Mouse (Mus musculus) CD4-positive naive resting alpha-beta T cell, adult 76 days (primary cell): ENCODE data around the gene Prkaa2. TPM values are rescaled to one million over a fixed set of nuclear protein-coding genes. Genes with fewer than 3 reads are reported as not detected.

Experiments
- total RNA-seq: library from RNA; stranded (reverse); gene quantifications from one replicate; pipeline ENCODE4 v1.2.4, GENCODE M21; 2023

Prkaa2 gene
- not detected for total RNA-seq

DNA sequence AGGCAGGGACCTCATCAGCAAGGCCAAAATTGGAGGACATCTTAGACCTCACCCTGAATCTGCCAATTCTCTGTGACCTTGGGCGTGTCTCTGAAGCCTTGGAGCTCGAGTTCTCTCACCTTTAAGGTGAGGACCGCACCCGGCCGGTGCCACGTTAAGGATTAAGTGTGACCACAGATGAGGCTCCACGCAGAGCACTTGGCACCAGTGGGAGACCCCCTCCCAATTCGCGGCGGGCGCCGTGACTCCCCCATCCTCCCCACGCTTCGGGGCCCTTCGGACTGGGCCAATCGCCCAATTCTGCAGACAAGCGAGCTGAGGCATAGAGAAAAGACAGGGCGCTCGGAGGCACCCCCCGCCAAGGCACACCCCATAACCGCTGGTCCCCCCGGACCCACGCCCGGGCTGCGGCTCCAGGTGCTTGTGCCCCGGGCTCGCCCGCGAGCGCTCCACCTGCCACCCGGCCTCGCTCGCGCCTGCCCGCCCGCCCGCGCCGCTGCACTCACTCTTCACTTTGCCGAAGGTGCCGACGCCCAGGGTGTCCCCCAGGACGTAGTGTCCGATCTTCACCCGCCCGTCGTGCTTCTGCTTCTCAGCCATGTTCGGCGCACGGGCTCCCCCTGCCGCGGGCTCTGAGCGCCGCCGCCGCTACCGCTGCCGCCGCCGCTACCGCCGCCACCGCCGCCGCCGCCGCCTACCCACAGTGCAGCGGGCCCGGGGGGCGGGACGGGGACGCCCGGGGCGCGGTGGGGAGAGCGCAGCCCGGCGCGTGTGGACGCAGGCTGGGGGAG is at the start of gene Prkaa2:
Gene Prkaa2 (minus strand): TSS at position 692 of the 791 bp plus-strand sequence.

GRCm38 (mm10) chr4:105157276-105158168 is 47.8 kb upstream of the Prkaa2 start, which contains the start of gene Plpp3:
Plpp3 (plus strand) TSS chr4:105157347.

Other genes with a start within 250 kb of the Prkaa2 start
- gene C8a, start 233.5 kb downstream of the Prkaa2 start, total RNA-seq = not detected
- not detected for gene Fyb2, start 196.4 kb downstream of the Prkaa2 start, total RNA-seq
- 1.4 TPM for gene Plpp3, start 47.5 kb upstream of the Prkaa2 start, total RNA-seq